Mouse (Mus musculus) liver, adult 2 months (tissue): ENCODE measurements around the gene Olfr652.

Experiments
- CTCF ChIP-seq: fragments of 200-500 bp; IDR thresholded peaks from 2 replicates; pipeline ENCODE4 v1.5.1; 2011; ENCODE audit warnings: low read depth, low read length, control low read depth
- POLR2A ChIP-seq: fragments of 200-500 bp; IDR thresholded peaks from 2 replicates; pipeline ENCODE4 v1.6.1; 2011; ENCODE audit warnings: low read length, control low read depth; ENCODE audit not compliant: insufficient read depth; ENCODE audit errors: extremely low read depth

GRCm38 (mm10) chr7:104604727-104605126 is 44.0 kb downstream of the Olfr652 start:
- TF ChIP-seq POLR2A (no peak), CTCF (no peak)
